Mouse (Mus musculus): ENCODE measurements at regions not wholly inside any gene's neighbourhood (a gene's known extent, or its start where the extent isn't known, plus 50 kb on each side); places are given as distances from the start of the nearest gene placed in this dataset.
A peak's percentile ranks its signal among the peaks of the same experiment; 100 is the strongest.

DNA sequence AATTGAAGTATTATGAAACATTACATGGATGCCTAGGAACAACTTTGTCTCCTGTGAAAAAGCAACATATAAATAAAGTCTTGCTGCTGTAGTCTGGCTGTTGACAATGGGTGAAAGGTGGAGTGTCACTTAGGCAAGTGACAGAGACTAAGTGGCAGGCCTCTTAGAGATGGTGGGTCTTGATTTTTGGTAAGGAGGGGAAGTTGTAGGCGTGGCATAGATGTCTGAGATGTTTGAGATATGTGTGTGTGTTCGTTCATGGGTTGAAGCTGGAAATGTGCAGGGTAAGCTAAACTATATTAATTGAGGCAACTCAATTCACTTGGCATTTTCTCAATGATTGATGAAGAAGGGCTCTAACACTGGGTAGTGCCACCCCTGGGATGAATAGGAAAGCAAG lies 90.7 kb upstream of the Rasgrp1 start:
- intact Hi-C loops (cut with DNase I), result no loop called here
- TF ChIP-seq CTCF (IDR thresholded peaks at IDR 0.05), result no peak
- H3K4me3 ChIP-seq, result no peak overlapping the region

DNA sequence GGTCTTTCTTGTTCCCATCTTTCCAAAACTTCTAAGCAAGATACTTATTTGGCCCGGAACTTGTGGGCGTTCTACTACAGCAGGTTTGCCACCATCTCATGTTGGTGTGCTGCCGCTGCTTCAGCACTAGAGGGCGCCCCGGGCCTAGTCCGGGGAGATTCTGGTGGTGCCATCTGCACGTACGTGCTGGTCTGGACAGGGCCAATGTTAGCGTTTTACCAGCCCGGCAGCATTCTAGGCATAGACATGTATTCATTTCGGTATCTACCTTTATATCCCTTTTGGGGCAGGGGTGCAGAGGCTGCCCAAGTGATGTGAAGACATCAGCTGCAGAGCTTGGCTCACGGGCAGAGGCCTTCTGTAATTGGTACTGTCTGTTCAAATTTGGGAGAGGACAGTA lies 95.3 kb upstream of the Rasgrp1 start:
- Histone ChIP-seq H3K4me3 (no peak overlapping the region), H3K27ac (no peak overlapping the region)
- TF ChIP-seq CTCF (IDR thresholded peaks at IDR 0.05), result peak; percentile 7; the same call in 1 of the 2 replicates
- no peak for DNase-seq
- intact Hi-C loops (cut with DNase I), result no loop called here

More for the DNA sequence above, 90.7 kb upstream of the Rasgrp1 start:
- no peak overlapping the region for H3K27ac ChIP-seq
- DNase-seq, result no peak

DNA sequence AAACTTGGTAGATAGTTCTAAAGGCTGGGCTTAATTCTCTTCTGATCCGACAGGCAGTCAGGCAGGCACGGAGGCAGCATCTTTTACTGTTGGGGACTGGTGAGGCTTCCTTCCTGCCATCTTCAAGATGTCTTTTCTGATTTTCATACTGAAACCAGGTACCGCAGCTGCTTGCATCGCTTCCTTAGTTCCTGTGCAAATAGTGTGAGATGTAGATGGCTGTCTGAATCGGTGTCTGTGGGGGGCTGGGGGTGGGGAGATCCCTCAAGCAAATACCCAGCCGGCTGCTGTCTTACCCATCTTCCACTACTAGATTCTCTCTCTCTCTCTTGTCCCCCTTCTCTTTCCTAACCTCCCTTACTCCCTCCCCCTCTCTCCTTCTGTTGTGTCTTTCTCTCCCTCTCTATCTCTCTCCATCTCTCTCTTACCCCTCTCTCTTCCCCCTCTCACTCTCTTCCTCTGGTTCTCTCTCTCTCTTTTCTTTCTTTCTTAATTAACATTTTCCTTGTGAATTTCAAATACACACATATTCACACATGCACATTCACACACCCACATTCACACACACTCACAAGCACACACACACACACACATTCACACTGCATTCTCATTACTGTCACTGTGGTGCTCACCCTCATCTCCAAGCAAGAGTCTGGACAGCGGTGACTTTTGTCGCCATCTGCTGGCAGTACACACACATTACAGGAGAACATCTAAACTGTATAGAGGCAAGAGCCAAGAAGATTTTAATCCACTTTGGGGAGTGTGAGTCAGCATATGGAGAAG lies 96.0 kb upstream of the Rasgrp1 start:
- Histone ChIP-seq H3K4me3 (no peak overlapping the region), H3K27ac (no peak overlapping the region)
- DNase-seq, result peak; percentile 72
- TF ChIP-seq CTCF (IDR thresholded peaks at IDR 0.05), result peak; percentile 86
- intact Hi-C loops (cut with DNase I), result loop anchor here (1.0 kb wide), 1 partner anchor 174 kb away; no protein-coding TSS in a partner anchor

DNA sequence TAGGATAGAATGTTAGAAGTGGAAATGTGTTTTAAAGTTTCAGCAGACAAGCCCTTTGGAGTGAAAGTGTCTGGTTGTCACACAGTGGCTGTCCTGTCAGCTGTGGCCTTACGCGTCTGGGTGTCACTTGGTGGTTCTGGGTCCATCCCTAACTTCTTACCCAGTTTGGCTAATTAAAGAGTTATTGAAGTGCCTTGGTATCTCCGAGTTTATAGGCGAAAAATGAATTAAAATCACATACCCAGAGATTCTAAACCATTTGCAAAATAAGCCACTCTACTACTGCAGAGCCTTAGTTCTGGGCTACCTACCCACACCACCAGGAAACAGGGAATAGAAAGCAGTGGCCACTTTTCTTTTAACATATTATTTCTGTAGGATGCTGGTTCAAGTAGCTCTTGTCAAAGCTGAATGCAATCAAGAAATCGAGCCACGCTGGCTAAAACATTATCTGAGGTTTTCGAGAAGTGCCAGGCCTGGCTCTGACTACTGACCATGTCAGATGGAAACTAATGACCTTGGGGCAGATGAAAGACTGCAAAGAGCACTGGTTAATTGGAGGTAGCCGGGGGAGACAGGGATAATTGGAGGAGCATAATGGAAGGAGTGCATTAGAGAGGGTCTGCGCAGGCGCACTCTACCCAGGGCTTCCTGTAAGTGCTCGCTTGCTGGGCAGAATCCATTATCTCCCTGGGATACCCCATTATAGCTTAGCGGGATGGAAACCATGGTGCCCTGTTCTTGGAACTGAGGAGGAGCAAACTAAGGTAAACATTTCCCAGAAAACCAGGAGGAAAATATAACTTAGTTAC lies 96.8 kb upstream of the Rasgrp1 start:
- no peak for DNase-seq
- intact Hi-C loops (cut with DNase I), result loop anchor here (1.0 kb wide), 1 partner anchor 175 kb away; no protein-coding TSS in a partner anchor
- TF ChIP-seq CTCF (IDR thresholded peaks at IDR 0.05), result no peak
- H3K27ac ChIP-seq, result no peak overlapping the region
- no peak overlapping the region for H3K4me3 ChIP-seq

DNA sequence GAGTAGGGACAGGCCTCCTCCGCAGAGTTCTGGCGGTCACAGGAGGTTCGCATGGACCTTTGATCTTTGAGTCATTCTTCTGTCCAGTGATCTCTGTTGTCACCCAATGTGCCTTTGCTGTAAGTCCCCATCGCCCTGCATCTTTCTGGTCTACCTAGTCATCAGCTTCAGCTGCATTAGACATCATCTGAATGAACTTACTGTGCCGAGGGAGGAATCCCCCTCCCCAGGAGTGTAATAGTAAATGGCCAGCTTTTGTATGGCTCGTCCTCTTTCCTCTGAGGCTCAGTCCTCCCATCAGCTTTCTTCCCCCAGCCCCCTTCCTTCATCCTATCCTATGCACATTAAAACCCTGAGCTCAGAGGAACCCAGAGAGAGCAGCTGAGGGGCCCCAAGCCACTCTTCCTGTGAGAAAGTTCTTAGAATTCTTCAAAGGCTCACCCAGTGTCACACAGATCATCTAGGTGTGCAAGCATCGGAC lies 98.0 kb upstream of the Rasgrp1 start:
- no peak overlapping the region for H3K4me3 ChIP-seq
- intact Hi-C loops (cut with DNase I), result no loop called here
- no peak overlapping the region for H3K27ac ChIP-seq
- TF ChIP-seq CTCF (IDR thresholded peaks at IDR 0.05), result no peak
- no peak for DNase-seq

DNA sequence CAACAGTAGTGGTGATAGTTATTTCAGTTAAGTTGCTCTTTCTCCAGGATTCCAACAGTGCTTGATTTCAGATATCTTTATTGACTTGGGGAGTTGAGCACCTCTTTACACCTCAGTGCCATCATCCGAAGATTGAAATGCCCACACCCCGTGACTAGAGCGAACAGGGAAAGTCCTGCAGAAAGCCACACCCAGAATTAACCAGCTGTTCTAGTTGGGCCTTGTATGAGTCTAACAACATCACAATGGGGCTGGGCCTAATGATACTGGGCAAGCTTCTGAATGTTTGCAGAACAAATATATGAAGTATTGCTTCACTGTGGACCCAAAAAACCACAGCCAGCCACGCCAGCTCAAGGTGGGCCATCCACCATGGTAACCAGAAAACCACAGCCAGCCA lies 100.1 kb upstream of the Rasgrp1 start:
- no peak for TF ChIP-seq CTCF (IDR thresholded peaks at IDR 0.05)
- intact Hi-C loops (cut with DNase I), result no loop called here
- no peak overlapping the region for H3K4me3 ChIP-seq
- no peak for DNase-seq
- H3K27ac ChIP-seq, result no peak overlapping the region

DNA sequence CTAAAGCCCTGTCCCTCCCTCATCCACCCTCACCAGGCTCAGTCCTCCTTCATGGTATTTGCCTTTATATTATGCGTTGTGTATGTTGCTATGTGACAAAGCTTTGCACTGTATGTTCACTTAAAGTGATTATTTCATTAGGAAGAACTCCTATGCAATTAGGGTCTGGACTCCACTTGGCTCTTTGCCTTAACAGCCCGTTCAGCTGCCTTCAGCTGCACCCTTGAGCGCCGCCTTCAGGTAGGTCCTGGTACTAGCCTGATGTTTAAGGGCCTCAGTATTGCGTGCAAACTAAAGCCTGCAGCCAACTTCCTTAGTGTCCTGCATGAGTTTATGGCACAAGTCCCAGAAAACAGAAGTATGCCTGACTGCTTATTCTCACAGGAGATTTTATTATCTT lies 101.9 kb upstream of the Rasgrp1 start:
- intact Hi-C loops (cut with DNase I), result no loop called here
- peak; percentile 10; the same call in 1 of the 2 replicates for TF ChIP-seq CTCF (IDR thresholded peaks at IDR 0.05)
- no peak for DNase-seq

DNA sequence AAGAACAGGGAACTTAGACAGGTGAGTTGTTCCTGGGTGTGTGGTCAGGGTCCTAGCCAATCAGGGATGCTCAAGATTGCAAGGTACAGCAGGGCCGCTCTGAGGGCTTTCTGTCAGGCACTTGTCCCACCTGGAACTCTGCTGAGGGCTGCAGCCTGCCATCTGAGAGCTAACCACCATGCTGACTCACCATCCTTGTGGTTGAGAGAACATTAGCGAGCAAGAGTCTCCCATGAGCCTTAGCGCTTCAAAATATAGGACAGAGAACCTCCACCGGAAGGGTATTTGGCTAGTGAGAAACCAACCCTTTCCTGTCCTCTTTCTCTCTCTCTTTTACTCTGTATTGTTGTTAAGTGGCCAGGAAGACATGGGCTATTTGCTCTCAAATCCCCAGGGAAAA lies 104.1 kb upstream of the Rasgrp1 start:
- no peak overlapping the region for H3K27ac ChIP-seq
- no peak for TF ChIP-seq CTCF (IDR thresholded peaks at IDR 0.05)
- H3K4me3 ChIP-seq, result no peak overlapping the region
- intact Hi-C loops (cut with DNase I), result no loop called here
- no peak for DNase-seq

More for the DNA sequence above, 101.9 kb upstream of the Rasgrp1 start:
- Histone ChIP-seq H3K4me3 (no peak overlapping the region), H3K27ac (no peak overlapping the region)

DNA sequence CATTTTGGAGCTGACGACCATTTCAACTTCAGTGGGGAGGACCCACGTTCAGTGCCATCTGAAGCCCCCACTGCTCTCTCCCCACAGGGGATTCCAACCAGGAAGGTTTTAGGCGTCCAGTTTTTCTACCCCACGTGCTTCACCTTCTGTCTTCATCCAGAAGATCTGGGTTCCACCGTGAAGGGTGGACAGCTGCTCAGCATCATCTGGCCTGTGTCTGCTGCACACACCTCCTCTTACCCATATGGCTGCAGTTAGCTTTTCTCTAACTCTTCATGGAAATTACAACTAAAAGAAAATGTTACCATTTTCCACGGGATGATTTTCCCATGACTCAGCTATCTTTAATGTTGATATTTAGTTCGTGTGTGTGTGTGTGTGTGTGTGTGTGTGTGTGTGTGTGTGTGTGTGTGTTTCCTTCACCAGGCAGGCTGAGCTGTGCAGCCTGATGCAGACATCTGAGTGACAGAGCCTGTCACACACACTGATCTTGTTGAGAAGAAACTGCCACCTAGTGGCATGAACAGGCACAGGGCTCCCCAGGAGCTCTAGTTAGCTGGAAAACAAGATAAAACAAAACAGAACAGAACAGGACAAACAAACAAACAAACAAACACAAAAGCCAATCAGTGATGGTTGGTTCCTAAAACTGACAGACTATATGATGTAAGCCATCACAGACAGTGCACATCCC lies 107.5 kb upstream of the Rasgrp1 start:
- DNase-seq, result no peak
- no peak overlapping the region for H3K4me3 ChIP-seq
- peak; percentile 37 for TF ChIP-seq CTCF (IDR thresholded peaks at IDR 0.05)
- H3K27ac ChIP-seq, result no peak overlapping the region
- intact Hi-C loops (cut with DNase I), result no loop called here

DNA sequence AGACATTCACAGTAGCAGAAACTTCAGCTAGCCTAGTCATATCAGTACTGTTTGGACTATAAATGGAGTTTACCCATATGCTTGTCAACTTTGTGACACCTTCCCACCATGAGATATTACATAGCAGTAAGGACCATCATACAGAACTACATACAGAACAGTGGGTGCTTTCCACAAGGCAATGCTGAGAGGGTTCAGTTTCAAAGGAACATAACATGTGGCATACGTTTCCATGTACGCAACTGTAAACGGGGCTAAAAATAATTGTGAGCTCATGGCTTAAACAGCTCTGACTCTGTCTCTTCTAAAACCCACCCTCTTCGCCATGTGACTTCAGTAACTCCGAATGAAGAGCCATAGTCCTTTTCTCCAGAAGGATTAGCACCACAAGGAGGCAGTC lies 109.0 kb upstream of the Rasgrp1 start:
- H3K4me3 ChIP-seq, result no peak overlapping the region
- TF ChIP-seq CTCF (IDR thresholded peaks at IDR 0.05), result no peak
- no peak for DNase-seq
- no peak overlapping the region for H3K27ac ChIP-seq
- intact Hi-C loops (cut with DNase I), result no loop called here

DNA sequence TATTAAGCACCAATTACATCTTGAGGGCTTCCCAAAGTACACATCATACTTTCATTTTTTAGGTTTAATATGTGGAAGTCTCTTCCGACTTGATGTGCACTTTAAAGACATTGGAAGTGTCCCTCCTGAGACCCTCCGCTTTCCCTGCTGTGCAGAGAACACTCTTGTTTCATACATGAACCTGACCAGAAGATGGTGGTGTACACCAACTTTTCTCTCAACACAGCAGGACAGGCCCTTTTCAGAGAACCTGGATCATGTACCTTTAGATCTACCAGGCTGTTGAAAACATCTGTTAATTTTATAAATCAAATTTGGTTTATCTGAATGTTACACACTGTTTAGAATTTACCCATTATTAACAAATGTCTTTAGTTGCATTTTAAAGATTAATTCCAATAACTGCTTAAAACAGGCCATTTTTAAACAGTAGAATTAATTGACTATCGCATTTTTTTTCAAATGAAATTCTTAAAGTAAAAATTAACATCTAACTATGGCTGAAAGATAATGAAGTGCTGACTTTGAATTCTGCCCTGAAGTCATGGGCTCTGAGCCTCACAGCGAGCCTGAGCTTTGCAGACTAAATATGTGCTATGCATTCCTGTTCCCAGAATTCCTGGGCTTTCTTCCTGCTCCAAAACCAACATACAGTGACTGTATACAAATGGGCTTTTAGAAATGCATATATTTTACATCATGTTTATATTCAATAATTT lies 112.4 kb upstream of the Rasgrp1 start:
- peak; percentile 27; the same call in 1 of the 2 replicates for TF ChIP-seq CTCF (IDR thresholded peaks at IDR 0.05)
- no peak for DNase-seq
- intact Hi-C loops (cut with DNase I), result no loop called here
- Histone ChIP-seq H3K27ac (no peak overlapping the region), H3K4me3 (no peak overlapping the region)

Data from gastrocnemius, adult 2 months (tissue).